Mouse (Mus musculus) kidney, adult 2 months (tissue): Measurements from ENCODE around the gene Mfap5.

ENCODE experiments used
- CTCF ChIP-seq: fragments of 200-500 bp; conservative IDR thresholded peaks from 2 replicates; pipeline ENCODE4 v1.5.1; 2011; ENCODE audit warnings: low read depth, mild to moderate bottlenecking, control low read depth, low read length, moderate library complexity, mixed read lengths; ENCODE audit not compliant: insufficient read depth, insufficient read length
- POLR2A ChIP-seq: fragments of 200-500 bp; IDR thresholded peaks from one replicate; pipeline ENCODE4 v1.6.1; 2011; ENCODE audit warnings: low read depth, low read length, control low read depth

GRCm38 (mm10) chr6:122522595-122522994 lies 16.9 kb downstream of the Mfap5 start:
- TF ChIP-seq POLR2A (no peak), CTCF (no peak)
